Mouse (Mus musculus) brain, embryonic 18.5 days (tissue): ENCODE data around the gene Pdcd10.

Source experiments
- DNase-seq: peaks from one replicate; pipeline ENCODE4 v3.0.0-alpha.2; 2012; ENCODE audit warnings: low read depth, low spot score

Pdcd10 gene

GRCm38 (mm10) chr3:75474657-75475056 lies 82.0 kb downstream of the Pdcd10 start:
- no peak for DNase-seq

- no peak for DNase-seq
Observed at GRCm38 (mm10) chr3:75468154-75468553, 88.5 kb downstream of the Pdcd10 start.
